Mouse (Mus musculus) ovary, adult 10 weeks (tissue): ENCODE data around the gene Cracr2a. TPM values are rescaled to one million over a fixed set of nuclear protein-coding genes. Genes with fewer than 3 reads are reported as not detected.

Experiments
- polyA plus RNA-seq: library from polyadenylated mRNA; stranded (reverse); fragments of 350-450 nt; fragmentation: Illumina TruSeq; extraction: RNeasy Lipid Tissue Mini Kit (QIAGEN cat#74804); gene quantifications from one replicate; pipeline ENCODE4 v1.2.3, GENCODE M21; 2014

Cracr2a gene
- polyA plus RNA-seq = 1.00 TPM

DNA sequence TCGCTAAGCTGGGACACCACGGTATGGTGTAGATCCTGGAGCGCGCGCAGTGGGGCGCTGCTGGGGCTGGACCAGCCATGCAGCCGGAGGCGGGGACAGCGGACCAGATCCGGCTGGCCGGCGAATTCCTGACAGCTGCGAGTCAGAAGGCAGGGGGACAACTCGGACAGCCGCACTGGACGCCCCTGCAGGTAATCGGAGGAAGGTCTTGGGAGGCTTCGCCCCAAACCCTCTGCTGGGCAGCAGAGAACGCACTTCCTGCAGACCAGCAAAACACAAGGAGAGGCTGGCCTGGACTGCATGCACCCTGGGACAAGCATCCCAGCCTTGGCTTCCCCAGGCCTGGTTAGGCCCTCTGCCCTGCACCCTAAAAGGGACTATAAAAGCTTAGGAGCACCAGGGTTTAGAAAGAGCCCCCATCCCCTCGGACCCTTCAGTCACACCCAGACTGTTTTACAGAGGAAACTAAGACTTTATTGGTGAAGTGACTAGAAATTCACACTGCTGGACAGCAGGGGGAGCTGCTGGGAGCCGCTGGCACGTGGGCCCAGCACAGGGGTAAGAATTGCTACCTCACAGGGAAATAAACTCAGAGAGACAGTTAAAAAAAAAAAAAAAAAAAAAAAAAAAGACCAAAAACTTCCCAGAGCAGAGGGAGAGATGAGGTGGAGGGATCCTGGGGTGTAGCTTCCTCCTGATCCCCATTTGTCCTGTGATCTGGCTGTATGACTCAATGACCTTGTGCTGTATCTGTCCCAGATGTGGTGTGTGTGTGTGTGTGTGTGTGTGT is at the start of gene Cracr2a:
Gene Cracr2a (plus strand): TSS at position 108 of the 790 bp plus-strand sequence.

Other genes starting within 250 kb of the Cracr2a start
- gene Parp11, start 114.5 kb upstream of the Cracr2a start, polyA plus RNA-seq = 36.1 TPM
- not detected for gene Prmt8, start 208.1 kb downstream of the Cracr2a start, polyA plus RNA-seq